Mouse (Mus musculus) kidney, adult 2 months (tissue): ENCODE measurements at regions not wholly inside any gene's neighbourhood (a gene's known extent, or its start where the extent isn't known, plus 50 kb on each side); places are given as distances from the start of the nearest gene placed in this dataset.
"Not testable (repeated sequence)": the region's sequence is repeated elsewhere in the genome, so short reads cannot be mapped to it uniquely, and the experiment has no call there.

ENCODE experiments used
- CTCF ChIP-seq: fragments of 200-500 bp; conservative IDR thresholded peaks from 2 replicates; pipeline ENCODE4 v1.5.1; 2011; ENCODE audit warnings: low read depth, mild to moderate bottlenecking, control low read depth, low read length, moderate library complexity, mixed read lengths; ENCODE audit not compliant: insufficient read depth, insufficient read length
- POLR2A ChIP-seq: fragments of 200-500 bp; IDR thresholded peaks from one replicate; pipeline ENCODE4 v1.6.1; 2011; ENCODE audit warnings: low read depth, low read length, control low read depth

- not testable (repeated sequence) for TF ChIP-seq CTCF, POLR2A
Observed at GRCm38 (mm10) chr4:71295716-71296115, 462.0 kb downstream of the Gm11232 start.
